Mouse (Mus musculus) liver, embryonic 11.5 days (tissue): Measurements from ENCODE around the gene Krt18. TPM values are rescaled to one million over a fixed set of nuclear protein-coding genes. Genes with fewer than 3 reads are reported as not detected.

ENCODE experiments used
- ATAC-seq: fragments of 200-750 bp; cut with Nextera tagmentation; replicated peaks from 2 replicates; pipeline ENCODE4 v1.8.0; 2017; ENCODE audit warnings: moderate number of reproducible peaks, mild to moderate bottlenecking, moderate TSS enrichment, moderate library complexity; ENCODE audit not compliant: low FRiP score
- DNase-seq: peaks from one replicate; pipeline ENCODE4 v3.0.0-alpha.2; 2017; ENCODE audit warnings: low spot score
- H3K27ac ChIP-seq: fragments of 300-500 bp; sonication (generic); 2 replicates; pipeline ENCODE4 v1.5.1; 2014; ENCODE audit warnings: mild to moderate bottlenecking, low read depth, low read length, control low read depth
- H3K27me3 ChIP-seq: fragments of 300-500 bp; sonication (generic); replicated peaks from 2 replicates; pipeline ENCODE4 v1.6.1; 2014; ENCODE audit warnings: low read length, mixed read lengths; ENCODE audit not compliant: control insufficient read depth, insufficient read depth
- H3K36me3 ChIP-seq: fragments of 300-500 bp; sonication (generic); 2 replicates; pipeline ENCODE4 v1.6.1; 2014; ENCODE audit warnings: mild to moderate bottlenecking, low read length, moderate library complexity, mixed read lengths; ENCODE audit not compliant: control insufficient read depth, insufficient read depth
- H3K4me1 ChIP-seq: fragments of 300-500 bp; sonication (generic); replicated peaks from 2 replicates; pipeline ENCODE4 v1.6.1; 2014; ENCODE audit warnings: low read length, mixed read lengths; ENCODE audit not compliant: control insufficient read depth, insufficient read depth
- H3K4me2 ChIP-seq: fragments of 300-500 bp; sonication (generic); 2 replicates; pipeline ENCODE4 v1.6.1; 2014; ENCODE audit warnings: mild to moderate bottlenecking, control low read depth, moderate library complexity
- H3K4me3 ChIP-seq: fragments of 300-500 bp; sonication (generic); 2 replicates; pipeline ENCODE4 v1.5.1; 2014; ENCODE audit warnings: low read depth, low read length, control low read depth
- H3K9ac ChIP-seq: fragments of 300-500 bp; sonication (generic); 2 replicates; pipeline ENCODE4 v1.6.1; 2014; ENCODE audit warnings: low read depth, low read length, control low read depth
- H3K9me3 ChIP-seq: fragments of 300-500 bp; sonication (generic); 2 replicates; pipeline ENCODE4 v1.6.1; 2016; ENCODE audit warnings: low read length, inconsistent platforms, mixed read lengths; ENCODE audit not compliant: control insufficient read depth
- WGBS: fragments of 180-500 bp; shearing (Covaris S2); extraction: QIAGEN DNeasy Blood & Tissue Kit; methylation state at CpG from one replicate; pipeline ENCODE4 v1.1.7; 2014; 5-methylcytosine and 5-hydroxymethylcytosine counted together
- polyA plus RNA-seq: library from polyadenylated mRNA; unstranded; fragments of >200 nt; fragmentation: Nextera tagmentation; extraction: Ambion mirVana; gene quantifications from 2 replicates; pipeline ENCODE4 v1.2.1, GENCODE M21; 2014

Gene Krt18
- 110 and 113 TPM in 2 replicates for polyA plus RNA-seq

GRCm38 (mm10) chr15:102028040-102028439 is at the start of gene Krt18:
Gene Krt18, plus strand, starts transcription at chr15:102028180.
- 1% methylated on average over 28 of the region's 28 CpGs for WGBS
- peak within 1 kb of the TSS; percentile 58 for H3K9ac ChIP-seq
- H3K4me3 ChIP-seq = peak within 1 kb of the TSS; percentile 53
- H3K27me3 ChIP-seq = peaks cover 15% of the 10 kb centered on the region
- peak within 1 kb of the TSS; percentile 73 for H3K4me2 ChIP-seq
- H3K36me3 ChIP-seq = peaks cover 5% of the 10 kb centered on the region; the same call in 1 of the 2 replicates
- no peaks in the 10 kb centered on the region for H3K9me3 ChIP-seq
- DNase-seq = peak; percentile 71
- ATAC-seq = peak; percentile 52; the same call in 1 of the 2 replicates
- H3K4me1 ChIP-seq = peaks cover 12% of the 10 kb centered on the region; the same call in 1 of the 2 replicates
- H3K27ac ChIP-seq = peak within 1 kb of the TSS; percentile 54; the same call in 1 of the 2 replicates

GRCm38 (mm10) chr15:101980849-101981248 is 47.1 kb upstream of the Krt18 start:
- ATAC-seq = no peak
- no peaks in the 10 kb centered on the region; the same call in 1 of the 2 replicates for H3K27me3 ChIP-seq
- 68% methylated on average over 6 of the region's 6 CpGs for WGBS
- no peaks in the 10 kb centered on the region for H3K9me3 ChIP-seq
- no peaks in the 10 kb centered on the region for H3K36me3 ChIP-seq
- H3K4me1 ChIP-seq = peaks cover 26% of the 10 kb centered on the region
- no peak overlapping the region for H3K9ac ChIP-seq
- no peak overlapping the region for H3K4me2 ChIP-seq
- H3K27ac ChIP-seq = no peak overlapping the region
- no peak for DNase-seq
- no peak overlapping the region for H3K4me3 ChIP-seq

GRCm38 (mm10) chr15:101983315-101983948 is 44.5 kb upstream of the Krt18 start:
- peak overlapping the region; percentile 59; the same call in 1 of the 2 replicates for H3K9ac ChIP-seq
- H3K36me3 ChIP-seq = no peaks in the 10 kb centered on the region
- H3K27me3 ChIP-seq = no peaks in the 10 kb centered on the region
- WGBS = 73% methylated on average over 13 of the region's 13 CpGs
- H3K4me1 ChIP-seq = peaks cover 2% of the 10 kb centered on the region
- no peak overlapping the region for H3K27ac ChIP-seq
- H3K4me2 ChIP-seq = peak overlapping the region; percentile 66
- 0 out of 2 replicates have a peak overlapping the region, but pooled peaks have one; percentile 35 for H3K4me3 ChIP-seq
- H3K9me3 ChIP-seq = no peaks in the 10 kb centered on the region
- no peak for DNase-seq
- ATAC-seq = no peak

- Histone ChIP-seq H3K9me3 (no peaks in the 10 kb centered on the region), H3K36me3 (no peaks in the 10 kb centered on the region), H3K27ac (peak overlapping the region; percentile 65; the same call in 1 of the 2 replicates), H3K27me3 (no peaks in the 10 kb centered on the region), H3K4me1 (peaks cover 2% of the 10 kb centered on the region), H3K4me3 (peak overlapping the region; percentile 35), H3K9ac (peak overlapping the region; percentile 59), H3K4me2 (peak overlapping the region; percentile 66)
- peak; percentile 92 for DNase-seq
- ATAC-seq = peak; percentile 89
- WGBS = 2% methylated on average over 15 of the region's 15 CpGs
These were observed 43.9 kb upstream of the Krt18 start for GRCm38 (mm10) chr15:101983949-101984601.

GRCm38 (mm10) chr15:101984746-101985145 is 43.2 kb upstream of the Krt18 start:
- Histone ChIP-seq H3K9ac (no peak overlapping the region), H3K9me3 (no peaks in the 10 kb centered on the region), H3K36me3 (no peaks in the 10 kb centered on the region), H3K4me1 (peaks cover 2% of the 10 kb centered on the region), H3K4me2 (peak overlapping the region; percentile 66), H3K27ac (no peak overlapping the region), H3K4me3 (no peak overlapping the region), H3K27me3 (no peaks in the 10 kb centered on the region)
- DNase-seq (no peak), ATAC-seq (no peak)
- 12% methylated on average over 6 of the region's 6 CpGs for WGBS

- ATAC-seq (no peak), DNase-seq (peak; percentile 79)
- Histone ChIP-seq H3K4me3 (no peak overlapping the region), H3K9ac (no peak overlapping the region), H3K4me1 (peaks cover 2% of the 10 kb centered on the region), H3K4me2 (no peak overlapping the region), H3K27ac (no peak overlapping the region), H3K27me3 (no peaks in the 10 kb centered on the region), H3K9me3 (no peaks in the 10 kb centered on the region), H3K36me3 (no peaks in the 10 kb centered on the region)
- WGBS = under 1% methylated on average over 10 of the region's 10 CpGs
These were observed 39.9 kb upstream of the Krt18 start for GRCm38 (mm10) chr15:101988119-101988518.

GRCm38 (mm10) chr15:101988714-101989113 is 39.3 kb upstream of the Krt18 start:
- Histone ChIP-seq H3K4me3 (no peak overlapping the region), H3K36me3 (no peaks in the 10 kb centered on the region), H3K4me1 (peaks cover under 1% of the 10 kb centered on the region), H3K27me3 (no peaks in the 10 kb centered on the region), H3K4me2 (no peak overlapping the region), H3K9me3 (no peaks in the 10 kb centered on the region), H3K9ac (no peak overlapping the region), H3K27ac (no peak overlapping the region)
- DNase-seq (no peak), ATAC-seq (no peak)
- WGBS = 64% methylated on average over 8 of the region's 8 CpGs

GRCm38 (mm10) chr15:101990946-101991345 is 37.0 kb upstream of the Krt18 start:
- H3K9me3 ChIP-seq = no peaks in the 10 kb centered on the region
- peaks cover 4% of the 10 kb centered on the region; the same call in 1 of the 2 replicates for H3K36me3 ChIP-seq
- H3K27ac ChIP-seq = no peak overlapping the region
- DNase-seq (no peak), ATAC-seq (no peak)
- 83% methylated on average over 6 of the region's 6 CpGs for WGBS
- H3K9ac ChIP-seq = no peak overlapping the region
- H3K4me3 ChIP-seq = no peak overlapping the region
- H3K4me1 ChIP-seq = peaks cover 4% of the 10 kb centered on the region
- H3K4me2 ChIP-seq = no peak overlapping the region
- no peaks in the 10 kb centered on the region for H3K27me3 ChIP-seq
